Mouse (Mus musculus) small intestine, adult 2 months (tissue): ENCODE measurements around the gene Cacfd1.

Experiments used
- CTCF ChIP-seq: fragments of 200-500 bp; IDR thresholded peaks from 2 replicates; pipeline ENCODE4 v1.5.1; 2012; ENCODE audit warnings: low read depth, mild to moderate bottlenecking, control low read depth, inconsistent platforms, low read length, moderate library complexity, mixed read lengths; ENCODE audit not compliant: insufficient replicate concordance, insufficient read length; ENCODE audit errors: extremely low read depth
- POLR2A ChIP-seq: fragments of 200-500 bp; IDR thresholded peaks from 2 replicates; pipeline ENCODE4 v1.6.1; 2012; ENCODE audit warnings: low read depth, mild to moderate bottlenecking, control low read depth, inconsistent platforms, low read length, moderate library complexity

- TF ChIP-seq POLR2A (no peak), CTCF (no peak)
Observed at GRCm38 (mm10) chr2:27021103-27021502, 11.4 kb downstream of the Cacfd1 start.
